Mouse (Mus musculus) lung, embryonic 14.5 days (tissue): Measurements from ENCODE around the gene Tspan7. TPM values are rescaled to one million over a fixed set of nuclear protein-coding genes. Genes with fewer than 3 reads are reported as not detected.

ENCODE experiments used
- ATAC-seq: fragments of 200-750 bp; cut with Nextera tagmentation; 2 replicates; pipeline ENCODE4 v1.8.0; 2017; ENCODE audit warnings: mild to moderate bottlenecking, moderate TSS enrichment, moderate library complexity; ENCODE audit not compliant: insufficient read depth
- DNase-seq: peaks from one replicate; pipeline ENCODE4 v3.0.0-alpha.2; 2015
- H3K27ac ChIP-seq: fragments of 300-500 bp; sonication (generic); 2 replicates; pipeline ENCODE4 v1.5.1; 2014; ENCODE audit warnings: low read depth, mild to moderate bottlenecking, moderate library complexity
- H3K27me3 ChIP-seq: fragments of 300-500 bp; sonication (generic); 2 replicates; pipeline ENCODE4 v1.6.1; 2014; ENCODE audit warnings: low read length, control low read depth; ENCODE audit not compliant: insufficient read depth
- H3K36me3 ChIP-seq: fragments of 300-500 bp; sonication (generic); 2 replicates; pipeline ENCODE4 v1.6.1; 2014; ENCODE audit warnings: control low read depth; ENCODE audit not compliant: insufficient read depth
- H3K4me1 ChIP-seq: fragments of 300-500 bp; sonication (generic); 2 replicates; pipeline ENCODE4 v1.6.1; 2014; ENCODE audit warnings: antibody characterized with exemption, control low read depth; ENCODE audit not compliant: insufficient read depth
- H3K4me2 ChIP-seq: fragments of 300-500 bp; sonication (generic); 2 replicates; pipeline ENCODE4 v1.6.1; 2014; ENCODE audit warnings: mild to moderate bottlenecking
- H3K4me3 ChIP-seq: fragments of 300-500 bp; sonication (generic); 2 replicates; pipeline ENCODE4 v1.5.1; 2014; ENCODE audit warnings: low read depth, low read length
- H3K9ac ChIP-seq: fragments of 300-500 bp; sonication (generic); 2 replicates; pipeline ENCODE4 v1.6.1; 2014
- H3K9me3 ChIP-seq: fragments of 300-500 bp; sonication (generic); 2 replicates; pipeline ENCODE4 v1.6.1; 2016; ENCODE audit warnings: low read depth, low read length, control low read depth
- CTCF ChIP-seq: IDR thresholded peaks from 2 replicates; pipeline ENCODE4 v1.5.1; 2016; ENCODE audit warnings: antibody characterized with exemption, low read depth
- WGBS: fragments of 180-500 bp; shearing (Covaris S2); extraction: QIAGEN DNeasy Blood & Tissue Kit; methylation state at CpG from one replicate; pipeline ENCODE4 v1.1.7; 2014; 5-methylcytosine and 5-hydroxymethylcytosine counted together
- polyA plus RNA-seq: library from polyadenylated mRNA; unstranded; fragments of >200 nt; fragmentation: Nextera tagmentation; extraction: Ambion mirVana; gene quantifications from 2 replicates; pipeline ENCODE4 v1.2.1, GENCODE M21; 2014

Tspan7 gene
- polyA plus RNA-seq, 1 experiment from 2014 or later, result 91.8 TPM

DNA sequence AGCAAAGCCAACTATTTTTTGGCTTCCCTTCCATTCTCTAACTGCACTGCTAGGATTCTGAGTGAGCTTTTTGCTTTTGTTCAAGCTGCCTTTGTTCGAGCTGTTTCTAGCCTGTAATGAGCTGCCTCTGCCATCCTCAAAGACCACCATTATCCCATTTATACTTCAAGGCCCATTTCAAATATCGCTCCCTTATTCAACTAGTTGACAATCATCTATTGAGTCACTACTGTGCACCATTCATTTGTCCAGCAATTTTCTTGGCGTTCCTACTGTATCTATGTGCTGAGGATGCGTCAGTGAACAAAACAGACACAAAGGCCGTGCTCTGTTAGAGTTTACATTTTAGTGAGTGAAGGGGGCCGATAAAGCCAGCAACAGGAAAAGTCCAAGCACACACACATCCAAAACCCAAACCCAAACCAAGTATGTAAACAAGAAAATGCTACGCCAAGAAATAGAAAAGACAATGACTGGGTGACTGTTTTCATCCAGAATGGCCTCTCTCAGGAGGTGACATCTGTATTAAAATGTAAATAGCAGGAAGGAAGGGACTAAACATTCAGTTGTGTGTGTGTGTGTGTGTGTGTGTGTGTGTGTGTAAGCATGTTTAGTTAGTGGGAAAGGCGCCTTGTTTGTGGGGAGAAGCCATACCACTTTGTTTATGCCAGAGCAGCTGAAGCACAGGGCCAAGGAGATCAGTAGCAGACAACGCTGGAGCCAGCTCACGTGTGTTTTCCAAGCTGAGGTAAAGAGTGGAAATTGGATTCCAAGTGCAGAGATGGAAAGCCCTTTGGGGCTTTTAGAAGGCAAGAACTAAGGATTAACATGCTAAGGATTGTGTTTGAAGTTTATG is 5.7 kb upstream of the Tspan7 start:
- H3K9me3 ChIP-seq, result no peaks in the 10 kb centered on the region
- no peak overlapping the region for H3K27ac ChIP-seq
- H3K4me1 ChIP-seq, result no peaks in the 10 kb centered on the region
- H3K4me3 ChIP-seq, result no peak overlapping the region
- H3K36me3 ChIP-seq, result no peaks in the 10 kb centered on the region
- no peak overlapping the region for H3K9ac ChIP-seq
- no peak overlapping the region for H3K4me2 ChIP-seq
- 69% methylated on average over 10 of the region's 10 CpGs for WGBS
- no peak for TF ChIP-seq CTCF
- ATAC-seq (no peak), DNase-seq (peak; percentile 5)
- H3K27me3 ChIP-seq, result no peaks in the 10 kb centered on the region

DNA sequence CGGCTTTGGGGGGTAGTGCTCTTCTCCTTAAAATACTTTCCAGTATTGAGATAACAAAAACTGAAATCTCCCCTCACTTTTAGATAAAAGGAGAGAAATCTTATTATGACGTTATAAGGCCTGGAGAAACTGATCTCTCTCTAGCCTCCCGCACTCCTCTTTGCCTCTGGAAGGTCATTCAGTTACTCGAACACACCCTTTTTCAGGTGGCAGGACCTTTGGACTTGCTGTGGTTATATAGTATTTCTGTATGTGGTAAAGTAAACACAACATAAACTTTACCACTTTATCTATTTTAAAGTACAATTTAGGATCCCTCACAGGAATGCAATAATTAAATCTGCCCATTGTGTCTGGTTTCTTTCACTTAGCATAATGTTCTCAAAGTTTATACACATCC is 5.0 kb upstream of the Tspan7 start:
- 80% methylated on average over 4 of the region's 4 CpGs for WGBS
- Histone ChIP-seq H3K27ac (no peak overlapping the region), H3K4me3 (no peak overlapping the region), H3K4me1 (no peaks in the 10 kb centered on the region), H3K4me2 (no peak overlapping the region), H3K27me3 (no peaks in the 10 kb centered on the region), H3K9me3 (no peaks in the 10 kb centered on the region), H3K36me3 (no peaks in the 10 kb centered on the region), H3K9ac (no peak overlapping the region)
- ATAC-seq (no peak), DNase-seq (no peak)
- TF ChIP-seq CTCF, result no peak

DNA sequence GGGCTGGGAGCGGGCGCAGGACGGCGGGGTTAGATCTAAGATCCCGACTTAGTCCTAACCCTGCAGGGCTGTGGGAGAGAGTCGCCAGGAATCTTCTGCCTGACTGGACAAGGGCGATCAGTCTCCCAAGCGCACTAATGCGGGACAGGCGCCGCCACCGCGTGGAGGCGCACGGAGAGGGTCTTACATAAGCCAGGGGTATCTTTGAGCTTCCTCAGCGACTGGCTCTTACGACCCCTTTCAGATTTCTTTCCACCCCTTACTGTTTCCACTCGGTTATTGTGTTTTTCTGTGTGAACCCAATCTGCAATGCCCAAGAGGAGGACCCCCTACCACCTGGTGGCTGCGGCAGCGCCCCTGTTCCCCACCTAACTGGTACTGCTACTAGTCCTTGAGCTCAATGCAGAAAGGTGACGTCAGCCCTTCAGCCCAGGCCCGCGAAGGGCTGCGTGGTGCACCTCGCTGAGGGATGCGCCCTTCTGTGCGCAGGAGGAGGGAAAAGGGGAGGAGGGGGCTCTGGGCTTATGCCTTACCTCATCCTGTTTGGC is 780 bp downstream of the Tspan7 start:
- H3K27ac ChIP-seq, result peak overlapping the region; percentile 42; the same call in 1 of the 2 replicates
- H3K27me3 ChIP-seq, result no peaks in the 10 kb centered on the region
- no peaks in the 10 kb centered on the region for H3K4me1 ChIP-seq
- no peaks in the 10 kb centered on the region for H3K9me3 ChIP-seq
- peak overlapping the region; percentile 64 for H3K4me2 ChIP-seq
- TF ChIP-seq CTCF, result peak; percentile 33; the same call in 1 of the 2 replicates
- peak overlapping the region; percentile 44 for H3K4me3 ChIP-seq
- H3K9ac ChIP-seq, result peak overlapping the region; percentile 49
- ATAC-seq (peak; percentile 85), DNase-seq (peak; percentile 69)
- 14% methylated on average over 27 of the region's 27 CpGs for WGBS
- no peaks in the 10 kb centered on the region for H3K36me3 ChIP-seq

DNA sequence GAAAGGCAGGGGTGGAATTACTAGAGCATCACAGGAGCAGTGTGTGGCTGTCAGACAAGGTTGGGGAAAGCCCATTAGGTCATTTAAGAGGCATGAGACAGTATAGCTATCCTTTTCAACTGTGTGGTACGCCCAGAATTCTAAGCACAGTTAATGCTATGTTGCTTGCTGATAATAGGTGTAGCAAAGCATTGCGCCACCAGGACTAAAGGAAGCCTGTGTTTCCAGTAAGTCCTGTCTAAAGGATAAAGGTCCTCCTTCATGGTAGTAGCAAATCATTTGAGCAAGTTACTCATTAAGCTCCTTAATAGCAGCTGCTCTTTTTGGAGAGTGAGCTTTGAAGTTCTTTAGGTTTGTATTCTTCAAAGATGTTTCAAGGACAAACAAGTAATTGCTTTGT is 13.6 kb downstream of the Tspan7 start:
- H3K4me3 ChIP-seq, result no peak overlapping the region
- H3K27ac ChIP-seq, result no peak overlapping the region
- no peaks in the 10 kb centered on the region for H3K36me3 ChIP-seq
- H3K9ac ChIP-seq, result no peak overlapping the region
- ATAC-seq (no peak), DNase-seq (no peak)
- TF ChIP-seq CTCF, result no peak
- no peaks in the 10 kb centered on the region for H3K4me1 ChIP-seq
- H3K9me3 ChIP-seq, result no peaks in the 10 kb centered on the region
- H3K4me2 ChIP-seq, result no peak overlapping the region
- H3K27me3 ChIP-seq, result no peaks in the 10 kb centered on the region
- 60% methylated on average over 2 of the region's 2 CpGs for WGBS

DNA sequence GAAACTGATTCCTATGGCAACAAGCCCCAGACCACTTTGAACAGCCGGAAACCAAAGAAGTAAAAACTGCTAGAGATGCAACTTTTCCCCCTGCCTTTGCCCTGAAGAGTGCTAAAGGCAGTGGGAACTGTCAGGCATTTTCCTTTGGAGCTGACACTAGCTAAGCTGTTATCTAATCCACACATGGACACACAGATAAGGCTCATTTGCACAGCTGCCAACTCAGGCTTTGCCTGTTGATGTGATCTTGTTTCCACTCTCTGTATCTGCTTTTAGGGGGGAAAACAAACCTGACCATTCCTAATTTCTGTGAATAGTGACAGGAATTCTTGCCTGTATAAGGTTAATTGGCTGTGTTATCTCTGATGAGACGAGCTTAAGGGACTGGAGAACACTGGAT is 17.7 kb downstream of the Tspan7 start:
- DNase-seq, result peak; percentile 33
- TF ChIP-seq CTCF, result no peak
- Histone ChIP-seq H3K9me3 (no peaks in the 10 kb centered on the region), H3K4me3 (no peak overlapping the region), H3K36me3 (no peaks in the 10 kb centered on the region), H3K27me3 (no peaks in the 10 kb centered on the region), H3K27ac (no peak overlapping the region), H3K9ac (no peak overlapping the region), H3K4me2 (no peak overlapping the region), H3K4me1 (no peaks in the 10 kb centered on the region)
- ATAC-seq, result no peak
- 19% methylated on average over 2 of the region's 2 CpGs for WGBS

DNA sequence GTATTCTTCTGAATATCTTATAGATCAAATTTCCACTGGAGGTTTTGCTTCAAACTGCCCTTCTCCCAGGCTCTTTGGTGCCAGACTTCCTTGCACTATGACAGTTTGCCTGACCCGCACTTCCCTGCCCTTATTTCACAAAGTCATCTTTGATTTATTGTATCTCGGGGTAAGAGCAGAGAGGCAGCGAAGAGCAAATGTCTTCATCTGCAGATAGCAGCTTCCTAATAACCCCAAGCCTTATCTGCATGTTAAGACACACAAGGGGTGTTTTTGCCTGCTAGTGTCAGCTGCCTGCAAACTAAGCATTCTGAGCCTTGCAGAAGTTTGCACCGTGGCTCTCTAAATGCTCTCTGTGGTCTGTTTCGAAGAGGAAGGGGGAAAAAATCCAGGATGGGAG is 29.5 kb downstream of the Tspan7 start:
- no peak for DNase-seq
- WGBS, result 33% methylated on average over 5 of the region's 5 CpGs
- 0 out of 2 replicates have a peak overlapping the region, but pooled peaks have one; percentile 10 for H3K27ac ChIP-seq

DNA sequence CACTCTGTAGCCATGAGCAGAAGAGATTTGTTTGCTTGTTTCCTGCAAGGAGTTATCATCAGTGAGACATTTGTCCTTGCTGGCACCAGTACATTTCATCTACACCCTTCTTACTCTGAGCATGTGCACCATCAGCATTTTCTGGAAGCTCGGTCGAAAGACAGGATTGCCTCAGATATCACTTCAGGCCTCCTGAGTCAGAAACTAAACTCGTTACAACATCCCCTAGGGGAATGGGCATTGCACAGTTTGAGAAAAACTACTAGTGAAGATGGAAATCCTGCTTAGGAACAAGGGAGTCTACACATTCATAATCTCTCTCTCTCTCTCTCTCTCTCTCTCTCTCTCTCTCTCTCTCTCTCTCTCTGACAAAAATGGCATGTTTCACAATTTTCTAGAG is 30.0 kb downstream of the Tspan7 start:
- Histone ChIP-seq H3K27ac (no peak overlapping the region), H3K36me3 (no peaks in the 10 kb centered on the region), H3K4me3 (no peak overlapping the region), H3K27me3 (no peaks in the 10 kb centered on the region), H3K4me1 (peaks cover 3% of the 10 kb centered on the region; the same call in 1 of the 2 replicates), H3K9ac (no peak overlapping the region), H3K9me3 (no peaks in the 10 kb centered on the region), H3K4me2 (no peak overlapping the region)
- ATAC-seq (no peak), DNase-seq (no peak)
- 36% methylated on average over 3 of the region's 3 CpGs for WGBS
- no peak for TF ChIP-seq CTCF

More for the DNA sequence above, 29.5 kb downstream of the Tspan7 start:
- no peak overlapping the region for H3K4me2 ChIP-seq
- H3K4me3 ChIP-seq, result no peak overlapping the region
- H3K9me3 ChIP-seq, result no peaks in the 10 kb centered on the region
- no peak overlapping the region for H3K9ac ChIP-seq
- no peak for TF ChIP-seq CTCF
- no peaks in the 10 kb centered on the region for H3K27me3 ChIP-seq
- ATAC-seq, result no peak
- no peaks in the 10 kb centered on the region for H3K36me3 ChIP-seq
- peaks cover 3% of the 10 kb centered on the region; the same call in 1 of the 2 replicates for H3K4me1 ChIP-seq
